Mouse (Mus musculus): ENCODE results near the gene Myzap. TPM values are rescaled to one million over a fixed set of nuclear protein-coding genes. Genes with fewer than 3 reads are reported as not detected.
A peak's percentile ranks its signal among the peaks of the same experiment; 100 is the strongest.
"Not testable (repeated sequence)": the region's sequence is repeated elsewhere in the genome, so short reads cannot be mapped to it uniquely, and the experiment has no call there.

The Myzap gene
- polyA plus RNA-seq, 1 experiment from 2014 or later = 3.7 TPM

DNA sequence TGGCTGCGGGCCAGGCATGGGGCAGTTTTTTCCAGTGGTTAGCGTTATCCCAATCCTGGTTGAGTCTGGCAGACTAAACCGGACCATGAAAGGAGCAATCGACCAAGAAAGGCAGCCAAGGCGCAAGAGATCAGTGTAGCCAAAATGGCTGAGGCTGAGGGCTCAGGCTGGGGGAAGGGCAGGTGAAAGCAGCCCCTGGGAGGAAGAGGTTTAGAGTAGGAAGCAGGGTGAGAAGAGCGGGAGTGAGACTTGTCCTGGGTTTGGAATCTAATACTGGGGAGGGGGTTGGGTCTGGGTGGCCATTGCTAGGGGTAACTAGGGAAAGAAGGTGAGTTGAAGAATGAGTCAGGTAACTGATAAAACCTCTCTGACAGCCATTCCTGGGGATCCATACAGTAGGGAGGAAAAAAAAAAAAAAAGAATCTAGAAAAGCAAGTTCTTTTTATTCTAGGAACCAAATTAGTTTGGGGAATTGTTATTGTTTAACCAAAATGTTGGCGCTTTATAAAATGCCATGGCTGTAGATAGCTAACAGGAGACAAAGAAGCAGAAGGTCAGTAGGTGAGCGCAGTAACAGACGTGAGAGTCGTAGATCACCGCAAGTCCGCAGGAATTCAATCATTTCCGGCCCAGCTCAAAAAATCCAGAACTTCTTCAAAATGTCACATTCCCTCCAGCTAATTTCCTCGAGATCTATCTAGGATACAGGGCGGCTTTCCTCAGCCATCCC is 99.7 kb downstream of the Myzap start:
- 82% methylated on average over 15 of the region's 15 CpGs for WGBS
- H3K9ac ChIP-seq = no peak overlapping the region

DNA sequence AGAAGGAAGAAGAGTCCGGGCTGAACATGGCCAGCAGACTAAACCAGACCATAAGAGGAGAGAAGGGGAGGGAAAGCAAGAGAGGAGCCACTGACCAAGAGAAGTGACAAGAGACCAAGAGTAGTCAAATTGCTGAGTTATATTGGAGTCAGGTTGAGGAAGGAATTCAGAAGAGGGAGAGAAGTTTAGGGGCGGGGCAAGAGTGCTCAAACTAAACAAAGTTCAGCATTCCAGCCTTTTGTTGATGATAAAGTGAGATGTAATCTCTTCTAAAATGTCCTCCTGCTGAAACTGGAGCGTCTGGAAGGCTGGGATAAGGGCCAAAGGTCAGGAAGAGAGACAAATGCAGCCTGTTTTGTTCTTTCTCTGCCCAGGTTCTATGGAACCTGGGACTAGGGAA is 102.1 kb downstream of the Myzap start:
- H3K36me3 ChIP-seq = no peaks in the 10 kb centered on the region
- H3K27me3 ChIP-seq = peaks cover 10% of the 10 kb centered on the region; the same call in 1 of the 2 replicates
- peaks cover 6% of the 10 kb centered on the region for H3K4me1 ChIP-seq (replicated peaks)
- H3K9ac ChIP-seq = no peak overlapping the region
- ATAC-seq (ENCODE audit: low FRiP score) = no peak
- no peak overlapping the region for H3K4me3 ChIP-seq
- no peak overlapping the region for H3K4me2 ChIP-seq
- H3K27ac ChIP-seq = no peak overlapping the region
- no peaks in the 10 kb centered on the region for H3K9me3 ChIP-seq
- WGBS = 40% methylated on average over 3 of the region's 3 CpGs

More for the DNA sequence above, 99.7 kb downstream of the Myzap start:
- Histone ChIP-seq H3K4me2 (no peak overlapping the region), H3K27me3 (peaks cover 10% of the 10 kb centered on the region; the same call in 1 of the 2 replicates), H3K4me3 (no peak overlapping the region), H3K9me3 (no peaks in the 10 kb centered on the region), H3K36me3 (no peaks in the 10 kb centered on the region), H3K4me1 (replicated peaks) (peaks cover 3% of the 10 kb centered on the region; the same call in 1 of the 2 replicates), H3K27ac (no peak overlapping the region)
- ATAC-seq (ENCODE audit: low FRiP score) = no peak

DNA sequence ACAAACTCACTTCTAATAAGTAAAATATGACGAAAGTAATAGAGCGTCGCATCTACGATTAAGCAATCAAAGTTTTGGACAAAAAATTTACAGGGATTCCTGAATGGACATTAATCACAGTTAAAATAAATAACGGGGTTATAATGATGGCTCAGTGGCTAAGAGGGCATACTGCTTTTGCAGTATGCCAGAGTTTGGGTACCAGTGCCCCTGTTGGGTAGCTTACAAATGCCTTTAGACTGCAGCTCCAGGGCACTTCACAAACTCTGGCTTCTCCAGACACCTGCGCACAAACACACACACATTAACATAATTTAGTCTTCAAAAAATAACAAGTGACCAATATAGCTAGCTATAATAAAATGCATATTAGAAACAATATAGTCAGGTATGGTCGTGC is 106.0 kb downstream of the Myzap start:
- 43% methylated on average over 7 of the region's 7 CpGs for WGBS
- Histone ChIP-seq H3K4me2 (peak overlapping the region; percentile 72), H3K9me3 (no peaks in the 10 kb centered on the region), H3K4me3 (peak overlapping the region; percentile 96), H3K27ac (peak overlapping the region; percentile 94), H3K36me3 (peaks cover 25% of the 10 kb centered on the region), H3K9ac (peak overlapping the region; percentile 96; the same call in 1 of the 2 replicates), H3K27me3 (peaks cover 10% of the 10 kb centered on the region; the same call in 1 of the 2 replicates), H3K4me1 (replicated peaks) (peaks cover 24% of the 10 kb centered on the region)
- ATAC-seq (ENCODE audit: low FRiP score) = peak; percentile 70

DNA sequence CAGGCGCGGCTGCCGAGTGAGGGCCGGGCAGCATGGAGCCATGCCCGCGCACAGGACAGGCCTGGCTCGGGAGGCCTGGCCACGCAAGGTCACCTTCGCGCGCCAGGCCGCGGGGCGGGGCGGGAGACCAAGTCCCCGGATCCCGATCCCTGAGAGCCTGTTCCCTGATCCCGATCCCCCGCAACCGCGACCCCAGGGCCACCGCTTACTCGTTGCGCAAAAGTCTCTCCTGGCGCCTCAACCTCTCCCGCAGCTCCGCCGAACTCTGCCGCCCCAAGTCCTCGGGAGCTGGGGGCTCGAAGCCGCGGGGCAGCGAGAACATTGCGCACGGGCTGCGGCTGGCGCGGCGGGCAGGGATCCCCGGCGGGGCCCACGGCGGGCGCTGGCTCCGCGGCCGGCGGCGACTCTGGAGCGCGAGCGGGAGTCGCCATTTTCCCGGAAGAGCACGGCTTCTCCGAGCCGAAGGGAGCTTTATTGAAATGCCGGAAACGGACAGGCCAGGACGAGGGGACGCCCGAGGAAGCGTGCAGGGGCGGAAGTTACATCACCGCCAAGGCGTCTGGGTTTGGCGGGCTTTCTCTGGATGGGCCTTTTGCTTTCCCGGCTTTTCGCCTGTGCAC is 106.6 kb downstream of the Myzap start, which contains the start of gene Polr2m:
TSS of gene Polr2m (minus strand) at position 461 of the 620 bp plus-strand sequence.
- peak within 1 kb of the TSS; percentile 96 for H3K4me3 ChIP-seq
- under 1% methylated on average over 70 of the region's 70 CpGs for WGBS
- peak within 1 kb of the TSS; percentile 72 for H3K4me2 ChIP-seq
- peaks cover 10% of the 10 kb centered on the region; the same call in 1 of the 2 replicates for H3K27me3 ChIP-seq
- peaks cover 31% of the 10 kb centered on the region for H3K36me3 ChIP-seq
- peak; percentile 98 for ATAC-seq (ENCODE audit: low FRiP score)
- H3K9ac ChIP-seq = peak within 1 kb of the TSS; percentile 96
- peaks cover 24% of the 10 kb centered on the region for H3K4me1 ChIP-seq (replicated peaks)
- H3K27ac ChIP-seq = peak within 1 kb of the TSS; percentile 94
- H3K9me3 ChIP-seq = no peaks in the 10 kb centered on the region

DNA sequence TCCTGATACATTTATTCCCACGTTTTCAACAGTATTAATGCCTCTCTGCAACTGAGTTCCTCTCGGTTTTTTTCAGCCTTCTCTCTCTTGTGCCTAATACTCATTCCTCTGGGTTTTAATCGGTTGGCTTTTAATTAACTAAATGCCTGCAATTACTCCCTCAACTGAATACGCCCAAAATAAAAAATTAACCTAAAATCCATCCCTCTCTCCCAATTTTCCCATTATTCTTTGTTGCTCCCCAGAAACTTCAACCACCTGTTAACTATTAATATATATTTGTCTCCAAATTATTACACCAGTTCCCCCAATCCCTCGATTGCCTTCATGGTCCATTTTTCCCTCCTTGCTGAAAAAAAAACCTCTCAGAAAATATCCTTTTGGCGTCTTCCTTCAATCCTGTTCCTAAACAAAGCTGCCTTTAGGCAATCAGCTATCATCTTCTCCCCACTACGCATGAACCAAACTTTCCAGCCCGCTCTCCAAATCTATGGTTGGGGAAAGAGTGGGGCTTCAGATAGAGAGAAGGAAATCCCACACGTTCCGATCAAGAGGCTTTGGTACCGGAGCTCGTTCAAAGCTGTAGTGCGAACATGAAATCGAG is 107.2 kb downstream of the Myzap start:
- H3K4me3 ChIP-seq = peak overlapping the region; percentile 96
- peak overlapping the region; percentile 72 for H3K4me2 ChIP-seq
- H3K27me3 ChIP-seq = peaks cover 10% of the 10 kb centered on the region; the same call in 1 of the 2 replicates
- no peak for ATAC-seq (ENCODE audit: low FRiP score)
- no peaks in the 10 kb centered on the region for H3K9me3 ChIP-seq
- H3K4me1 ChIP-seq (replicated peaks) = peaks cover 24% of the 10 kb centered on the region
- H3K27ac ChIP-seq = peak overlapping the region; percentile 94
- H3K36me3 ChIP-seq = peaks cover 37% of the 10 kb centered on the region
- 3% methylated on average over 14 of the region's 14 CpGs for WGBS
- H3K9ac ChIP-seq = peak overlapping the region; percentile 96

DNA sequence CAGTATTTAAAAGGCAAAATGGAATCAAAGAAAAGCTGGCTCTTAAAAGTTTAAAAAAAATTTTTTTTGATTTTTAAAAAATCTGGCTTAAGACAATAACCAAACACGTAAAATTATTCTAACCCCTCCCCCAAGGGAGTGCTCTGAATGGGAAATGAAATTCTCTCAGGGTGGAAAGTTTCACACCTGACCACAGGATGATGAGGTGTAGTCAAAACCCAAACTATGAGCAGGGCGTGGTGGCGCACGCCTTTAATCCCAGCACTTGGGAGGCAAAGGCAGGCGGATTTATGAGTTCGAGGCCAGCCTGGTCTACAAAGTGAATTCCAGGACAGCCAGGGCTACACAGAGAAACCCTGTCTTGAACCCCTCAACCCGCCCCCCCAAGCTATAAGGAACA is 108.3 kb downstream of the Myzap start:
- 92% methylated on average over 7 of the region's 7 CpGs for WGBS
- H3K27me3 ChIP-seq = peaks cover 10% of the 10 kb centered on the region; the same call in 1 of the 2 replicates
- not testable (repeated sequence) for H3K9ac ChIP-seq; H3K27ac ChIP-seq; ATAC-seq (ENCODE audit: low FRiP score); H3K9me3 ChIP-seq
- H3K4me1 ChIP-seq (replicated peaks) = peaks cover 24% of the 10 kb centered on the region
- H3K36me3 ChIP-seq = peaks cover 48% of the 10 kb centered on the region
- peak overlapping the region; percentile 96; the same call in 1 of the 2 replicates for H3K4me3 ChIP-seq
- peak overlapping the region; percentile 72 for H3K4me2 ChIP-seq

DNA sequence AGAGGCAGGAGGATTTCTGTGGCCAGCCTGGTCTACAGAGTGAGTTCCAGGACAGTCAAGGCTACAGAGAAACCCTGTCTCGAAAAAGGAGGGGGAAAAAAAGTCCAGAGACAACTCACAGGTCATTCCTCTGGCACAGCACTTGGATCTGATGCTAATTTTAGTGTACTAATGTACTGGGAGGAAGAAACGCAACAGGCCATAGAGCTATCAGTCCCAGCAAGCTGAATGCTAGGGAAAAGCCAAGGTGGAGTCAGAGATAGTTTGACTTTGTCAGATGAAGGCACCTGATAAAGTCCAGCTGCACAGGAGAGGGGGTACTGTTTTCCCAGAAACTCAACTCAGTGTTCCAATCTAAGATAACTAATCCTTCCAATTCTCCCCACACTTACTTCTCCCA is 111.9 kb downstream of the Myzap start:
- WGBS = 95% methylated on average over 2 of the region's 2 CpGs
- Histone ChIP-seq H3K27me3 (no peaks in the 10 kb centered on the region), H3K9me3 (no peaks in the 10 kb centered on the region), H3K4me1 (replicated peaks) (peaks cover 21% of the 10 kb centered on the region), H3K4me3 (no peak overlapping the region), H3K27ac (no peak overlapping the region), H3K36me3 (peaks cover 79% of the 10 kb centered on the region), H3K9ac (no peak overlapping the region), H3K4me2 (no peak overlapping the region)
- ATAC-seq (ENCODE audit: low FRiP score) = no peak

DNA sequence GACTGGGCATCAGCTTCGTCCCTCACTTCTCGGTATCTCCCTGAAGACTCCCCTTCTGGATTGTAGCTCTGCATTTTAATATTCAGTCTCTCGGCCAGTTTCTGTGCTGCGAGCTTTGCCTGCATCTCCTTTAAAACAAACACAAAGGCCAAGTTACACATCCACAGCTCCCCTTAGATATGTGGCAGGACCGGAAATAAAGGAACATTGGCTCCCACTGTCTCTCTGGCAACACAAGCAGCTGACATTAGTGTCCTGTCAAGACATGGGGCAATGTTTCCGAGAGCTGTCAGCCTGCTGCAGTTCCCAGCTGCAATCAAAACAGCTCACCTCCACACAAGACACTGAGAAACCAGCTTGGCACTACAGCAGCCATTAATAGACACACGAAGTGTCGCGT is 112.7 kb downstream of the Myzap start:
- WGBS = 95% methylated on average over 9 of the region's 9 CpGs
- no peak overlapping the region for H3K9ac ChIP-seq

DNA sequence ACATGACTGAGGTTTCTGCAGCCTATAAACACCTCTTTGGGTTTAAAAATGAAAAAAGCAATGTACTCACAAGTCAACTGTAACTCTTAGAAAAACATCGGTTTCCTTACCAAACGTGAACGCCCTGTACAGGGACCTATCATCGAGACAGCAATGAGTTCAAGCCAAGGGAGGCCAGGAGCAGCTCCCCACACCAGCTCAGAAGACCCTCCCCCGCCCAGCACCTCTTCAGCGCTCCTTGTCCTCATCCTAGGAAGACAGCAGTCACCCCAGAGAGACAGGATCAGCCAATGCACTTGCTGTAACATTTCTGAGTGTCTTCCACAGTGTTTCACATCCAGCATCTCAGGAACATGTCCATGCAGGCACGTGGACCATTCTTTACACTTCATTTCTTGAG is 113.6 kb downstream of the Myzap start:
- Histone ChIP-seq H3K9me3 (no peaks in the 10 kb centered on the region), H3K27me3 (no peaks in the 10 kb centered on the region), H3K4me3 (no peak overlapping the region), H3K4me1 (replicated peaks) (0 out of 2 replicates have a peak, but pooled peaks cover 7% of the 10 kb centered on the region), H3K36me3 (peaks cover 94% of the 10 kb centered on the region), H3K4me2 (no peak overlapping the region), H3K27ac (no peak overlapping the region), H3K9ac (no peak overlapping the region)
- ATAC-seq (ENCODE audit: low FRiP score) = no peak
- WGBS = 97% methylated on average over 7 of the region's 7 CpGs

More for the DNA sequence above, 112.7 kb downstream of the Myzap start:
- Histone ChIP-seq H3K9me3 (no peaks in the 10 kb centered on the region), H3K36me3 (peaks cover 88% of the 10 kb centered on the region), H3K4me2 (no peak overlapping the region), H3K27me3 (no peaks in the 10 kb centered on the region), H3K27ac (no peak overlapping the region), H3K4me1 (replicated peaks) (peaks cover 14% of the 10 kb centered on the region), H3K4me3 (no peak overlapping the region)
- ATAC-seq (ENCODE audit: low FRiP score) = no peak

DNA sequence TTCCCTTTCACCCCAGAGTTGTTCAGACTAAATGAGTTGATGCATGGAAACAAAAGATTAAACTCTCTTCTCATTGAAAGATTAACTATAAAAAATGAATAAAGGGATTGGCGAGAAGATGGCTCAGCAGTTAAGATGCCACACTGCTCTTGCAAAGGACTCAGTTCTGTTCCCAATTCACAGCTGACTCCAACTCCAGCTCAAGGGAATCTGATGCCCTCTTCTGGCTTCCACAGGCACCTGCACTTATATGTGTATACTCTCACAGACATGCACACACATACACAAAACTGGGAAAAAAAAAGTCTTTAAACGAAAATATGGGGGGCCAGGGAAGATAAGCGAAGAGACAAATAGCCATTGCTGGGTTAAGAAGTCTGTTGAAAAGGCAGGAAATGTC is 115.6 kb downstream of the Myzap start:
- H3K4me1 ChIP-seq (replicated peaks) = no peaks in the 10 kb centered on the region
- 97% methylated on average over 3 of the region's 3 CpGs for WGBS
- ATAC-seq (ENCODE audit: low FRiP score) = no peak

DNA sequence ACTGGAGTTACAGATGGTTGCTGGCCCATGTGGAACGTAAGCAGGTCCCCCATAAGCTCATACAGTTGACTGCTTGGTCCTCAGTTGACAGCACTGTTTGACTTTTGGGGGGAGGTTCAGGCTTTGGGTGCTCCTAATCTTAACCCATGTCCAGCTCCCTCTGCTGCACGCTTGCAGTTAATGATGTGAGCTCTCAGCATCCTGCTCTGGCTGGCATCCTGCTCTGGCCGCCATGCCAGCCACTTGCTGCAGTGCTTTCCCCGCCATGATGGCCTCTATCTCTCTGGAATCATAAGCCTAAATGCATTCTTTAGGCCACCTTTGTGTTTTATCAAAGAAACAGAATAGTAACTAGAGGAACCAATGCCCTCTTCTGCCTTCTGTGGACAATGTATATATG is 116.6 kb downstream of the Myzap start:
- Histone ChIP-seq H3K9me3 (no peaks in the 10 kb centered on the region), H3K36me3 (peaks cover 68% of the 10 kb centered on the region), H3K27ac (no peak overlapping the region), H3K4me2 (no peak overlapping the region), H3K4me3 (no peak overlapping the region), H3K9ac (no peak overlapping the region), H3K4me1 (replicated peaks) (no peaks in the 10 kb centered on the region), H3K27me3 (no peaks in the 10 kb centered on the region)
- ATAC-seq (ENCODE audit: low FRiP score) = no peak
- 98% methylated on average over 4 of the region's 4 CpGs for WGBS

More for the DNA sequence above, 115.6 kb downstream of the Myzap start:
- Histone ChIP-seq H3K9me3 (no peaks in the 10 kb centered on the region), H3K27ac (no peak overlapping the region), H3K36me3 (peaks cover 79% of the 10 kb centered on the region), H3K4me2 (no peak overlapping the region), H3K9ac (no peak overlapping the region), H3K27me3 (no peaks in the 10 kb centered on the region), H3K4me3 (no peak overlapping the region)

DNA sequence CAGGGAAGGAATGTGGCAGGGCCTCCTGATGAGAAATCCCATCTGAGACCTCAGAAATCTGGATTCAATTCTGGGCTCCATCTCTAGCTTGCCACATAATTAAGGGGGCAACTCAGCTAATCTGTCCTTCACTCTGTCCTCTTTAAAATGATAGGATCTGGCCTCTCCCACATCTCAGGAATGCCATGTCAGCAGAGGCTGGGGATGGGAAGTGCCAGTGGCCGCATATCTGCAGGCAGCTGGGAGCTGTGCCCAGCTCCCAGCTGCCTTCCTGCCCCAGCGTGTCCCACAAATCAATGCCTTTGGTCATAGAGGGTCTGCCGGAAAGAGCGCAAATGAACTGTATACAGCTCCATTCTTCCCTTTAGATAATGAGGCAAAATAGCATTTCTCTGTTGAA is 124.7 kb downstream of the Myzap start:
- no peak overlapping the region for H3K4me3 ChIP-seq
- H3K27me3 ChIP-seq = no peaks in the 10 kb centered on the region
- H3K36me3 ChIP-seq = no peaks in the 10 kb centered on the region
- no peak overlapping the region for H3K9ac ChIP-seq
- H3K9me3 ChIP-seq = no peaks in the 10 kb centered on the region
- 77% methylated on average over 4 of the region's 4 CpGs for WGBS
- ATAC-seq (ENCODE audit: low FRiP score) = no peak
- no peak overlapping the region for H3K4me2 ChIP-seq
- H3K4me1 ChIP-seq (replicated peaks) = no peaks in the 10 kb centered on the region
- no peak overlapping the region for H3K27ac ChIP-seq
